Mouse (Mus musculus): Measurements from ENCODE around the gene Polh. TPM values are rescaled to one million over a fixed set of nuclear protein-coding genes. Genes with fewer than 3 reads are reported as not detected.

Polh gene
- polyA plus RNA-seq, 1 experiment from 2014 or later: 12.6 TPM

MicroRNA genes within 50 kb of the gene (microRNA counts, 519-probe panel; counts per million panel counts)
- microRNA mmu-miR-693-3p (not detected), microRNA mmu-miR-693-5p (not detected)

Small RNAs within 50 kb of the gene (microRNA-seq; reads per million reads assigned to microRNA genes)
- gene Mir693: not detected

Other genes with a start within 250 kb of the Polh start
- 2.1 and 2.3 TPM in 2 replicates for gene Vegfa, start 170.3 kb downstream of the Polh start, polyA plus RNA-seq (2016; fragmentation: Nextera tagmentation; extraction: Ambion mirVana)
- gene Mrps18a, start 91.7 kb downstream of the Polh start, polyA plus RNA-seq (2016; fragmentation: Nextera tagmentation; extraction: Ambion mirVana): 143 and 156 TPM in 2 replicates
- 11.7 and 14.2 TPM in 2 replicates for gene Rsph9, start 58.4 kb downstream of the Polh start, polyA plus RNA-seq (2016; fragmentation: Nextera tagmentation; extraction: Ambion mirVana)
- 36.1 and 40.1 TPM in 2 replicates for gene Mad2l1bp, start 49.1 kb downstream of the Polh start, polyA plus RNA-seq (2016; fragmentation: Nextera tagmentation; extraction: Ambion mirVana)
- 28.2 and 31.0 TPM in 2 replicates for gene Gtpbp2, start 41.6 kb downstream of the Polh start, polyA plus RNA-seq (2016; fragmentation: Nextera tagmentation; extraction: Ambion mirVana)
- gene Xpo5, start 137 bp upstream of the Polh start, polyA plus RNA-seq (2016; fragmentation: Nextera tagmentation; extraction: Ambion mirVana): 67.1 and 70.7 TPM in 2 replicates
- gene Polr1c, start 45.4 kb upstream of the Polh start, polyA plus RNA-seq (2016; fragmentation: Nextera tagmentation; extraction: Ambion mirVana): 131 and 138 TPM in 2 replicates
- gene Yipf3, start 45.4 kb upstream of the Polh start, polyA plus RNA-seq (2016; fragmentation: Nextera tagmentation; extraction: Ambion mirVana): 71.5 and 75.0 TPM in 2 replicates
- gene Lrrc73, start 50.9 kb upstream of the Polh start, polyA plus RNA-seq (2016; fragmentation: Nextera tagmentation; extraction: Ambion mirVana): 1.6 and 1.9 TPM in 2 replicates
- gene Tjap1, start 80.4 kb upstream of the Polh start, polyA plus RNA-seq (2016; fragmentation: Nextera tagmentation; extraction: Ambion mirVana): 65.8 and 68.2 TPM in 2 replicates
- gene Dlk2, start 94.8 kb upstream of the Polh start, polyA plus RNA-seq (2016; fragmentation: Nextera tagmentation; extraction: Ambion mirVana): 0.68 and 0.78 TPM in 2 replicates
- gene Abcc10, start 125.7 kb upstream of the Polh start, polyA plus RNA-seq (2016; fragmentation: Nextera tagmentation; extraction: Ambion mirVana): 7.6 and 8.9 TPM in 2 replicates
- 7.8 and 9.9 TPM in 2 replicates for gene Zfp318, start 181.1 kb upstream of the Polh start, polyA plus RNA-seq (2016; fragmentation: Nextera tagmentation; extraction: Ambion mirVana)
- 0.72 and 0.85 TPM in 2 replicates for gene Crip3, start 226.3 kb upstream of the Polh start, polyA plus RNA-seq (2016; fragmentation: Nextera tagmentation; extraction: Ambion mirVana)
- gene Slc22a7, start 235.8 kb upstream of the Polh start, polyA plus RNA-seq (2016; fragmentation: Nextera tagmentation; extraction: Ambion mirVana): not detected in 2 replicates